Mouse (Mus musculus) liver, adult 2 months (tissue): Measurements from ENCODE around the gene Klf13. TPM values are rescaled to one million over a fixed set of nuclear protein-coding genes. Genes with fewer than 3 reads are reported as not detected.

ENCODE experiments used
- DNase-seq: peaks from one replicate; pipeline ENCODE4 v3.0.0-alpha.2; 2011; ENCODE audit warnings: low read depth, low spot score; ENCODE audit errors: extremely low read depth
- H3K27ac ChIP-seq: fragments of 200-500 bp; replicated peaks from 2 replicates; pipeline ENCODE4 v1.5.1; 2012; ENCODE audit warnings: low read depth, mild to moderate bottlenecking, control low read depth, inconsistent platforms, low read length; ENCODE audit not compliant: insufficient read depth
- H3K27me3 ChIP-seq: fragments of 200-500 bp; 2 replicates; pipeline ENCODE4 v1.6.1; 2012; ENCODE audit warnings: mild to moderate bottlenecking, moderate library complexity, low read length, inconsistent platforms; ENCODE audit not compliant: control insufficient read depth, insufficient read depth
- H3K36me3 ChIP-seq: fragments of 200-500 bp; 2 replicates; pipeline ENCODE4 v1.6.1; 2012; ENCODE audit warnings: low read length, inconsistent platforms; ENCODE audit not compliant: control insufficient read depth, insufficient read depth
- H3K4me1 ChIP-seq: fragments of 200-500 bp; 2 replicates; pipeline ENCODE4 v1.6.1; 2011; ENCODE audit warnings: low read length; ENCODE audit not compliant: control insufficient read depth, insufficient read depth
- H3K4me3 ChIP-seq: fragments of 200-500 bp; 2 replicates; pipeline ENCODE4 v1.5.1; 2011; ENCODE audit warnings: low read depth, mild to moderate bottlenecking, control low read depth, low read length, moderate library complexity; ENCODE audit not compliant: insufficient read depth
- H3K79me2 ChIP-seq: fragments of 200-500 bp; 2 replicates; pipeline ENCODE4 v1.6.1; 2012; ENCODE audit warnings: inconsistent platforms, mild to moderate bottlenecking, low read length, moderate library complexity; ENCODE audit not compliant: control insufficient read depth, insufficient read depth
- H3K9ac ChIP-seq: fragments of 200-500 bp; 2 replicates; pipeline ENCODE4 v1.6.1; 2012; ENCODE audit warnings: low read depth, mild to moderate bottlenecking, control low read depth, inconsistent platforms, low read length
- CTCF ChIP-seq: fragments of 200-500 bp; IDR thresholded peaks from 2 replicates; pipeline ENCODE4 v1.5.1; 2011; ENCODE audit warnings: low read depth, low read length, control low read depth
- POLR2A ChIP-seq: fragments of 200-500 bp; IDR thresholded peaks from 2 replicates; pipeline ENCODE4 v1.6.1; 2011; ENCODE audit warnings: low read length, control low read depth; ENCODE audit not compliant: insufficient read depth; ENCODE audit errors: extremely low read depth
- WGBS: fragments of 180-500 bp; shearing (Covaris S2); methylation state at CpG from one replicate; pipeline ENCODE4 v1.1.7; 2018; 5-methylcytosine and 5-hydroxymethylcytosine counted together
- polyA plus RNA-seq: library from polyadenylated mRNA; depleted of rRNA; stranded (reverse); fragments of >200 nt; gene quantifications from 2 replicates; pipeline ENCODE4 v1.2.3, GENCODE M21; 2012
- total RNA-seq: library from RNA; depleted of rRNA; stranded (reverse); fragments of >200 nt; gene quantifications from 2 replicates; pipeline ENCODE4 v1.2.3, GENCODE M21; 2014

Gene Klf13
- total and polyA plus RNA-seq, 2 experiments: 14.1 to 26.4 TPM

DNA sequence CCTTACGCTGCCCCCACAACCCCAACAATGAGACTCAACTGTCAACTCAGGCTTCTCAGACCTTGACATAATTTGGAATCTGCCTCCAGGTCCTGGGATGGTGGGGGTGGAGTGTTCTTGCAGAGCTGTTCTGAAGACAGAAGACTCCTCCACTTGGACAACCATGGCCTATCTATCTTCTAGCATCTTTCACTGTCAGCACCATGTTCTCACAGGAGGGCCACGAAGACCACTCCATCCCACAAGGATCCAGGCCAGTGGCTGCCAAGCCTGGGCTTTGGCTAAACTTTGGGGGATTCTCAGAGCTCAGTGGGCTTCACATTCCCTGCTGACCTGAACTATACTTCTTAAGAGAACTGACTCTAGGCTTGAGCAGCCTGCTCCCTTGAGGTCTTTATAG, 23.8 kb downstream of the Klf13 start:
- no peak overlapping the region for H3K9ac ChIP-seq
- peaks cover 75% of the 10 kb centered on the region for H3K4me1 ChIP-seq
- no peaks in the 10 kb centered on the region for H3K36me3 ChIP-seq
- WGBS: 100% methylated on average over 2 of the region's 2 CpGs
- H3K79me2 ChIP-seq: peaks cover 61% of the 10 kb centered on the region
- no peaks in the 10 kb centered on the region for H3K27me3 ChIP-seq
- peak overlapping the region; percentile 99 for H3K27ac ChIP-seq
- no peak for DNase-seq
- no peak overlapping the region for H3K4me3 ChIP-seq
- TF ChIP-seq CTCF (no peak), POLR2A (no peak)

DNA sequence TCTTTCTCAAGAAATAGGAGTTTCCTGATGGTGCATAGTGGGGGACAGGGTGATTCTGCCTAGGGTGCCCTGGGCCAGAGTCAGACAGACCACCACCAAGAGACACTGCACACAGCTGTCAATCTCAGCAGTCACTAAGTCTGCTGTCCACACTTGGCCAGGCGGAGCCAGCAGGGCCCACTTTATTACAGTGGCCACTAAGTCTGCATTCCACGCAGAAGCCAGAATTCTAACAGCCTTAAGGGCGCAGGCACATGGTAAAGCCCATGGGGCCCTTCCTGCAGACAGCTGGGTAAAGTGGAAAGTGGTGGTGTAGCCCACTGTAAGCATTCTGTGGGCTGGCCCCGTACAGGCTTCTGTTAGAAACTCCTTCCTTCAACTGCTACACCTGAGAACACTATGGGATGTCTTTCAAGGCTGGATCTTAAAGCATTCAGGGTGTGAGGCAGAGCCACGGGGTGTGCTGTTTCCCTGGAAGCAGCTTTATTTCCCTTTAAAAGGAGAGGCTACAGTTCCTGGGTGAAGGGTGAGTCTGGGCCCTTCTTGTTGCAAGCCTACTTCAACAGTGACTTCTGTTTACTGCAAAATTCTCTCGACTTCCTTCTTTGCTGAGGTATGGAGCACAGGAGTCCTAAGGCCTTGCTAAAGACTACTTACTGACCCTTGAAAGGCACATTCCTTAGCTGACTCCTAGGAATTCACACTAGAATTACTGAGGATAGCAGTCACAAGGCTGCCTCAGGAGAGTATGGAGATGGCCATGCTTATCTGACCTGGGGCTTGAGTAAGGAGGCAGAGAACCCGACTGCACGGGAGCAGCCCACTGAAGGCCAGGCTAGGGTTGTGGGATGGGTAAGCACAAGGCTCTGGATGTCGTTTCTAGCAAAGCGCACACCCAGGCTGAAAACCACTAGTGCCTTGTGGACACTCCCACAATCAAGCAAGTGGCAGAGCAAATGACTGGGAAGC, 24.7 kb downstream of the Klf13 start:
- Histone ChIP-seq H3K27me3 (no peaks in the 10 kb centered on the region), H3K27ac (peak overlapping the region; percentile 99), H3K4me3 (no peak overlapping the region), H3K4me1 (peaks cover 67% of the 10 kb centered on the region), H3K79me2 (peaks cover 59% of the 10 kb centered on the region), H3K36me3 (no peaks in the 10 kb centered on the region), H3K9ac (peak overlapping the region; percentile 13)
- no peak for DNase-seq
- WGBS: 69% methylated on average over 10 of the region's 10 CpGs
- no peak for TF ChIP-seq CTCF

DNA sequence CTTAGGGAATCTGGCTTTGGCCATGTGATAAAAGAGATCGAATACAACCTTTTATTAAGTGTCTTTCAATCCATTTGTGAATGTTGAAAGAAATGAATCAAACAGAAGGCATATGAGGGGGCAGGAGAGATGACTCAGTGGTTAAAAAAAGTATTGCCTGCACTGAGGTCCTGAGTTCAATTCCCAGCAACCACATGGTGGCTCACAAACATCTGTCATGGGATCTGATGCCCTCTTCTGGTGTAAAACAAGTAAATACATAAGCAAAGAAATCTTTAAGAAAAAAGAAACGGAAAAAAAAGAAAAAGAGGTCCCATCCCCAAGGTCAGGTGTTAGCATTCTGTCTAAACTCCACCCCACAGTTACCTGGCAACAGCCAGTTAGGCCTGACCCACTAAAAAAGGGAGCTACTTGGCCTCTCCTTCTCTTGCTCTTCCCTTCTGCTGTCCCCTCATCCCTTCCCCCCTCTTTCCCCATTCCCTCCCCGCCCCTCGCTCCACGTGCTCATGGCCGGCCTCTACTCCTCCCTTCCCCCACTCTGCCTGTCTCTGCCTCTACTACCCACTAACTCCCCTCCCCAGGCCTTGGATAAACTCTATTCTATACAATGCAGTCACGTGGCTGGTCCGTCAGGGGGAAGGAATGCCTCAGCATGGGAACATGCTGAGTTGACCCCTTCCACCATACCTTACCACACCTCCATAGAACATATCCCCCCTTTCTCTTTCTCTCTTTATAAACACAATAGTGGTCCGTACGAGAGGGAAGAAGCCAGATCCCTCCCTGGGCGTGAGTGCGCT, 25.6 kb downstream of the Klf13 start:
- Histone ChIP-seq H3K27me3 (no peaks in the 10 kb centered on the region), H3K27ac (peak overlapping the region; percentile 99), H3K4me1 (peaks cover 67% of the 10 kb centered on the region), H3K9ac (peak overlapping the region; percentile 10), H3K79me2 (peaks cover 60% of the 10 kb centered on the region), H3K36me3 (no peaks in the 10 kb centered on the region), H3K4me3 (no peak overlapping the region)
- 78% methylated on average over 12 of the region's 12 CpGs for WGBS
- no peak for DNase-seq
- TF ChIP-seq POLR2A: no peak

DNA sequence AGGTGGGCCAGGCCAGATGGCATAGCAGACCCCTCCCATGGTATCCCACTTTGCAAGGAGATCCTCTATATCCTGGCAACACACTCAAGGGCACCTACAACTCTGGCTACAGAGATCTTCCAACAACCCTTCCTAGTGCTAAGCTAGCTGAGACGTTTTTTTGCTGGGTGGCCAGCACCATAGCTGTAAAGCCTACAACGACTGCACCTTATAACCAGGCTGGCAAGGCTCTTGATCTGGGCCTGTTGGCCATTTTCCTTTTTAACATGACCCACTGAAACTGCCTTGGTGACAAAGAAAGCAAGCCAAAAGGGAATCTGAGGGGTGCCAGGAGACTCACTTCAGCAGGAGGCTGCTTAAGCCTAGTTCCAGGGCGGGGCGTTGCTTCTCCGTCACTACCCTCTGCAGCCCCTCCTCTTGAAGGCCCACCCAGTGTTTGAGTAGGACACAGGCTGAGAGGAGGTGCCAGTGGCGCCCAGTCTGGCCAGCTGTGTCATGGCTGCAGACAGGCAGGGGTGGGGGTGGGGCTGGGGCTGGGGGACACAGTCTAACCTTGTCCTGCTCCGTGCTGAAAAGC, 26.4 kb downstream of the Klf13 start:
- H3K9ac ChIP-seq: peak overlapping the region; percentile 78
- H3K4me1 ChIP-seq: peaks cover 69% of the 10 kb centered on the region
- H3K27me3 ChIP-seq: no peaks in the 10 kb centered on the region
- H3K4me3 ChIP-seq: no peak overlapping the region
- H3K36me3 ChIP-seq: no peaks in the 10 kb centered on the region
- DNase-seq: no peak
- peak overlapping the region; percentile 99 for H3K27ac ChIP-seq
- TF ChIP-seq CTCF (no peak), POLR2A (0 out of 2 replicates have a peak, but pooled peaks have one; percentile 18)
- 16% methylated on average over 7 of the region's 7 CpGs for WGBS
- H3K79me2 ChIP-seq: peaks cover 66% of the 10 kb centered on the region

DNA sequence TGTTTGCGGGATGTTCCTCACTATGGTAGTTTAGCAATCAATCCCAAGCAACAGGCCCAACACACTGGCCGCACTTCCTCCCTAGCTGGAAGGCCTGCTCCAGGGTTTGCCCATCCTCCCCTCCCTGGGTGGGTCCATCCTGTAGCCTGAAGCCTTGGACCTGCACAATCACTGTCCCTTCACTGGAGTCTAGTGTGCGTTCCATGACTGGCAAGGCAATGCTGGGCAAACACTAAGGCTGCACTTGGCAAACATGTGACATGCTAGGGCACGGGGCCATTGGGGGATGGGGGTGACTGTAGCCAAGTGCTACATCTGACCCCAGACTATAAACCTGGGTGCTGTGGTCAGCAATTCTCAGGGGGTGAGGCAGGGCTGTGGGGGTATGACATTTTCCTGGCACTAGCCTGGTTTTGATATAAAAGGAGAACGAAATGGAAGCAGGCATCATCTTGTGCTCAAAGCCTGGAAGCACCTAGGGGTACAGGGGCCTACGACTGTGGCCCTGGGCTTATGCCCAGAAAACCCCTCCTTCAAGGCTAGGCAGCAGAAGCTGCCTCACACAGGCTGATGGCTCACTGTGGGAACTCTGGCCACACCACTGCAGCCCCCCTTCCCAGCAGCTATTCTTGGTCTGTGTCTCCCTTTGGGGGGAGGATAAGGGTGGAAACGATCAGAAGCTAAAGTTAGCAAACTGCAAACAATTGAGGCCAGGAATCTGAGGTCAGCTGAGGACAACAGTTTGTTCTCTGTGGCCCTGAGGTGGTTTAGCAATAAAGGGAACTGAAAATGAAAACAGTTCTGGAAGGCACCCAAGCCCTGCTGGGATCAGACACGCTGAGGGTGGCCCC, 27.1 kb downstream of the Klf13 start:
- Histone ChIP-seq H3K4me3 (peak overlapping the region; percentile 5; the same call in 1 of the 2 replicates), H3K36me3 (no peaks in the 10 kb centered on the region)
- under 1% methylated on average over 8 of the region's 8 CpGs for WGBS

More for the DNA sequence above, 27.1 kb downstream of the Klf13 start:
- Histone ChIP-seq H3K9ac (peak overlapping the region; percentile 78), H3K27me3 (no peaks in the 10 kb centered on the region), H3K27ac (peak overlapping the region; percentile 99), H3K4me1 (peaks cover 64% of the 10 kb centered on the region), H3K79me2 (peaks cover 63% of the 10 kb centered on the region)
- peak; percentile 99 for DNase-seq
- peak; percentile 12; the same call in 1 of the 2 replicates for TF ChIP-seq CTCF
- 0 out of 2 replicates have a peak, but pooled peaks have one; percentile 23 for TF ChIP-seq POLR2A
